Mouse (Mus musculus): ENCODE measurements around the gene Pcsk2. TPM values are rescaled to one million over a fixed set of nuclear protein-coding genes. Genes with fewer than 3 reads are reported as not detected.

Gene Pcsk2
- polyA plus RNA-seq, 2 experiments, result 0.01 TPM; not detected in 1

DNA sequence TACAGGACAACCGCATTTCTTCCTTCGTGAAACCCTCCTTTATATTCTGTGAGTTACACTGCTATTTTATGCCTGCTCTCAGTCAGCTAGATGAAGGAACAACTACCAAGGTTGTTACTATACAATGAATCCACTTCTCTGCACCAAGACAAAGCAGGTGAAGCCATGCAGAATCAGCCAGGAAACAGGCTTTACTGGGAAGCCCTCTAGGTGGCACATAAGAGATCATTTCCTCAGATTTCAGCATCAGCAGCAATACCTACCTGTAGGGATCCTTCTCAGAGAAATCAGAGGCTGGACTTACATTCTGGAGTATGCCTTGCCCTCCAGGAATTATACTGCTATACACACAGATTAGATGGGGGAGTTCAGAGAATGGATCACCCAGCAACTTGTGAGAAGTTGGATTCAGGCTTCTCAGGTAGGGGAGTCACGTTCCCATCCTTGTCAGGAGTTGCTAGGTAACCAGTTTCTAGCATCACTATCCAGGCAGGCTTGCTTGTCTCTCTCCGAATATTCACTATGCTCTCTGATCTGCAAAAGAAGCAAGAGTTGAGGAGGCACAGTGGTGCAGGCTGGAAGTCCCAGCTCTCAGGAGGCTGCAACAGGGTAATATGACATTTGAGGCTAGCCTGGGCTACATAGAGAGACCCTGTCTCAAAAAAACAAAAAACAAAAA is 250.5 kb downstream of the Pcsk2 start:
- Histone ChIP-seq H3K4me3 (ENCODE audit: insufficient read depth in 1 of 2, low read depth in 2 of 2, low read length in 2 of 2) (no peak overlapping the region), H3K36me3 (replicated peaks; ENCODE audit: control insufficient read depth, insufficient read depth, low read depth) (no peaks in the 10 kb centered on the region), H3K4me1 (replicated peaks; ENCODE audit: control insufficient read depth in 2 of 2, insufficient read depth in 2 of 2, low read length in 1 of 2) (no peaks in the 10 kb centered on the region), H3K27me3 (ENCODE audit: control insufficient read depth, insufficient read depth, low read length) (no peaks in the 10 kb centered on the region), H3K4me2 (ENCODE audit: low read depth) (no peak overlapping the region), H3K9ac (replicated peaks) (no peak overlapping the region), H3K27ac (no peak overlapping the region), H3K9me3 (ENCODE audit: control insufficient read depth, low read length) (no peaks in the 10 kb centered on the region)
- no peak for TF ChIP-seq EP300 (IDR thresholded peaks at IDR 0.05; ENCODE audit: low read depth)
- WGBS (ENCODE audit: insufficient replicate concordance), result 51% methylated on average over 4 of the region's 4 CpGs
- ATAC-seq (ENCODE audit: insufficient read depth), result no peak
- DNase-seq (ENCODE audit: low read depth in 3 of 3, low spot score in 3 of 3), result no peak

DNA sequence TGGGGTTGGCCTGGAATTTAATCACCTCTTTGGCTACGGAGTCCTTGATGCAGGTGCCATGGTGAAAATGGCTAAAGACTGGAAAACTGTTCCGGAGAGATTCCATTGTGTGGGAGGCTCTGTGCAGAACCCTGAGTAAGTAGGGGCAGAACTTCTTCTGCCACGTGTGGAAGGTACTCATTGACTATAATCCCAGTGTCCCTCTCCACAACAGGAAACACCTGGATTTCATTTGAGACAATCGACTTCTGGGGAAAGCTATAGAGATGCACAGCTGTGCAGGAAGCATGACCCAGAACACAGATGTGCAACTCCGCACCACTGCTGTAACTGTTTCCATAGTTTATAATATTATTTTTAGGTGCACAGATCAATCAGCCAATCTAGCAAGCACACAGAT is 255.1 kb downstream of the Pcsk2 start:
- ATAC-seq (ENCODE audit: insufficient read depth) (no peak), DNase-seq (ENCODE audit: low read depth in 3 of 3, low spot score in 3 of 3) (no peak)
- Histone ChIP-seq H3K4me2 (ENCODE audit: low read depth) (no peak overlapping the region), H3K4me3 (ENCODE audit: insufficient read depth in 1 of 2, low read depth in 2 of 2, low read length in 2 of 2) (no peak overlapping the region), H3K9me3 (ENCODE audit: control insufficient read depth, low read length) (no peaks in the 10 kb centered on the region), H3K9ac (replicated peaks) (no peak overlapping the region), H3K27ac (no peak overlapping the region), H3K36me3 (replicated peaks; ENCODE audit: control insufficient read depth, insufficient read depth, low read depth) (no peaks in the 10 kb centered on the region), H3K27me3 (ENCODE audit: control insufficient read depth, insufficient read depth, low read length) (no peaks in the 10 kb centered on the region), H3K4me1 (replicated peaks; ENCODE audit: control insufficient read depth in 2 of 2, insufficient read depth in 2 of 2, low read length in 1 of 2) (no peaks in the 10 kb centered on the region)
- TF ChIP-seq CTCF (IDR thresholded peaks at IDR 0.05; ENCODE audit: low read depth) (no peak), EP300 (IDR thresholded peaks at IDR 0.05; ENCODE audit: low read depth) (no peak)
- WGBS (ENCODE audit: insufficient replicate concordance), result 59% methylated on average over 5 of the region's 5 CpGs

- H3K9me3 ChIP-seq (ENCODE audit: control insufficient read depth, low read length), result no peaks in the 10 kb centered on the region
- ATAC-seq (ENCODE audit: insufficient read depth) (no peak), DNase-seq (ENCODE audit: low read depth in 3 of 3, low spot score in 3 of 3) (no peak)
- no peak for TF ChIP-seq EP300 (IDR thresholded peaks at IDR 0.05; ENCODE audit: low read depth)
- TF ChIP-seq CTCF (IDR thresholded peaks at IDR 0.05; ENCODE audit: low read depth), result no peak
- no peak overlapping the region for H3K27ac ChIP-seq
- 54% methylated on average over 15 of the region's 15 CpGs for WGBS (ENCODE audit: insufficient replicate concordance)
- no peak overlapping the region for H3K9ac ChIP-seq (replicated peaks)
- H3K36me3 ChIP-seq (replicated peaks; ENCODE audit: control insufficient read depth, insufficient read depth, low read depth), result no peaks in the 10 kb centered on the region
- H3K4me2 ChIP-seq (ENCODE audit: low read depth), result no peak overlapping the region
- H3K4me1 ChIP-seq (replicated peaks; ENCODE audit: control insufficient read depth in 2 of 2, insufficient read depth in 2 of 2, low read length in 1 of 2), result no peaks in the 10 kb centered on the region
- H3K4me3 ChIP-seq (ENCODE audit: insufficient read depth in 1 of 2, low read depth in 2 of 2, low read length in 2 of 2), result no peak overlapping the region
- H3K27me3 ChIP-seq (ENCODE audit: control insufficient read depth, insufficient read depth, low read length), result no peaks in the 10 kb centered on the region
Measured at GRCm38 (mm10) chr2:143806140-143806923, 260.4 kb downstream of the Pcsk2 start.

DNA sequence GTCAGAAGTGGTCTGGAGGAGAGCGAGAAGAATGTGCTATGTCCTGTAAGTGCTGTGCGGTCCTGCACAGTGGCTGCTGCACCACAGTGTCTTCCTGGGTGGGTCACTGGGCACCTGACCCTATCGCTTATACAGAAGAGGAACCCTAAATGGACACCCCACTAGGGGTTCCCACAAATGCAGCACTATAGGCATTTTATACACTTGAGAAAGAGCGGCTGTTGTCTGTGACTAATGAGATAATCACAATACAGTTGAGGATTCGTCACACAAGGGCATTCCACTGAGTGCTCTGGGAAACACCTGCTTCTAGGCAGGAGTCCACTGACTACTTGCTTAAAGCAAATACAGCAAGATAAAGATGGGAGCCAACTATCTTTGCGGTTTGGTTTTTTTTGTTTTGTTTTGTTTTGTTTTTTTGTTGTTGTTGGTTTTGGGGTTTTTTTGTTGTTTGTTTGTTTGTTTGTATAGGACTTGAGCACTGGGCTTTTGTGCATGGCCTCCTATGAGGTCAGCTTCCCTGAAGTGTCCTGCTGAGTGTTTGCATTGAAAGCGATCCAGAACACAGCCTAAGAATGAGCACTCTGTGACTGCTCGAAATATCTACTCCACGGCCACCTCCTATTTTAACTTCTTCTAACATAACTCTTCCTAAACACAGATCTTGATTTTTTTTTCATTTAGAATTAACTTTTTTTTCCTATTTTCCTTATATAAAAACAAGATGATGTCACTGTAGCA is 261.1 kb downstream of the Pcsk2 start:
- no peaks in the 10 kb centered on the region for H3K9me3 ChIP-seq (ENCODE audit: control insufficient read depth, low read length)
- WGBS (ENCODE audit: insufficient replicate concordance), result 66% methylated on average over 9 of the region's 9 CpGs
- DNase-seq (ENCODE audit: low read depth in 3 of 3, low spot score in 3 of 3), result no peak
- no peaks in the 10 kb centered on the region for H3K4me1 ChIP-seq (replicated peaks; ENCODE audit: control insufficient read depth in 2 of 2, insufficient read depth in 2 of 2, low read length in 1 of 2)
- no peak overlapping the region for H3K27ac ChIP-seq
- no peak overlapping the region for H3K9ac ChIP-seq (replicated peaks)
- H3K36me3 ChIP-seq (replicated peaks; ENCODE audit: control insufficient read depth, insufficient read depth, low read depth), result no peaks in the 10 kb centered on the region
- ATAC-seq (ENCODE audit: insufficient read depth), result no peak
- TF ChIP-seq CTCF (IDR thresholded peaks at IDR 0.05; ENCODE audit: low read depth) (no peak), EP300 (IDR thresholded peaks at IDR 0.05; ENCODE audit: low read depth) (no peak)
- H3K27me3 ChIP-seq (ENCODE audit: control insufficient read depth, insufficient read depth, low read length), result no peaks in the 10 kb centered on the region
- no peak overlapping the region for H3K4me2 ChIP-seq (ENCODE audit: low read depth)
- no peak overlapping the region for H3K4me3 ChIP-seq (ENCODE audit: insufficient read depth in 1 of 2, low read depth in 2 of 2, low read length in 2 of 2)

- Histone ChIP-seq H3K36me3 (replicated peaks; ENCODE audit: control insufficient read depth, insufficient read depth, low read depth) (no peaks in the 10 kb centered on the region), H3K27ac (no peak overlapping the region), H3K9ac (replicated peaks) (no peak overlapping the region), H3K9me3 (ENCODE audit: control insufficient read depth, low read length) (no peaks in the 10 kb centered on the region), H3K4me1 (replicated peaks; ENCODE audit: control insufficient read depth in 2 of 2, insufficient read depth in 2 of 2, low read length in 1 of 2) (no peaks in the 10 kb centered on the region), H3K27me3 (ENCODE audit: control insufficient read depth, insufficient read depth, low read length) (no peaks in the 10 kb centered on the region), H3K4me2 (ENCODE audit: low read depth) (no peak overlapping the region), H3K4me3 (ENCODE audit: insufficient read depth in 1 of 2, low read depth in 2 of 2, low read length in 2 of 2) (no peak overlapping the region)
- WGBS (ENCODE audit: insufficient replicate concordance), result 54% methylated on average over 5 of the region's 5 CpGs
- ATAC-seq (ENCODE audit: insufficient read depth), result no peak
- TF ChIP-seq EP300 (IDR thresholded peaks at IDR 0.05; ENCODE audit: low read depth) (no peak), CTCF (IDR thresholded peaks at IDR 0.05; ENCODE audit: low read depth) (no peak)
- no peak for DNase-seq (ENCODE audit: low read depth in 3 of 3, low spot score in 3 of 3)
Measured at GRCm38 (mm10) chr2:143808789-143809188, 262.8 kb downstream of the Pcsk2 start.
